Mouse (Mus musculus): ENCODE measurements around the gene Lman2. TPM values are rescaled to one million over a fixed set of nuclear protein-coding genes. Genes with fewer than 3 reads are reported as not detected.

The Lman2 gene
- polyA plus RNA-seq, 1 experiment from 2014 or later, result 56.6 TPM

GRCm38 (mm10) chr13:55314891-55315412 is 47.6 kb downstream of the Lman2 start:
- H3K4me1 ChIP-seq (replicated peaks), result peaks cover 3% of the 10 kb centered on the region; the same call in 1 of the 2 replicates
- H3K27ac ChIP-seq (replicated peaks), result no peak overlapping the region
- H3K9ac ChIP-seq, result no peak overlapping the region; the same call in 1 of the 2 replicates
- ATAC-seq (ENCODE audit: low read depth), result no peak
- no peak overlapping the region for H3K4me2 ChIP-seq
- 79% methylated on average over 2 of the region's 2 CpGs for WGBS
- H3K36me3 ChIP-seq, result peaks cover 97% of the 10 kb centered on the region
- no peaks in the 10 kb centered on the region for H3K9me3 ChIP-seq
- no peak overlapping the region for H3K4me3 ChIP-seq
- H3K27me3 ChIP-seq, result no peaks in the 10 kb centered on the region

- H3K9me3 ChIP-seq, result no peaks in the 10 kb centered on the region
- no peak overlapping the region for H3K4me2 ChIP-seq
- H3K27ac ChIP-seq (replicated peaks), result no peak overlapping the region
- H3K4me1 ChIP-seq (replicated peaks), result no peaks in the 10 kb centered on the region
- H3K27me3 ChIP-seq, result no peaks in the 10 kb centered on the region
- no peak for ATAC-seq (ENCODE audit: low read depth)
- 86% methylated on average over 9 of the region's 9 CpGs for WGBS
- no peak overlapping the region for H3K4me3 ChIP-seq
- no peak overlapping the region for H3K9ac ChIP-seq
- peaks cover 87% of the 10 kb centered on the region for H3K36me3 ChIP-seq
Measured at GRCm38 (mm10) chr13:55313051-55313450, 49.5 kb downstream of the Lman2 start.

GRCm38 (mm10) chr13:55312028-55312630 is 50.5 kb downstream of the Lman2 start:
- Histone ChIP-seq H3K9ac (no peak overlapping the region), H3K4me3 (no peak overlapping the region), H3K4me2 (no peak overlapping the region), H3K36me3 (peaks cover 87% of the 10 kb centered on the region), H3K4me1 (replicated peaks) (no peaks in the 10 kb centered on the region), H3K27me3 (no peaks in the 10 kb centered on the region), H3K27ac (replicated peaks) (no peak overlapping the region), H3K9me3 (no peaks in the 10 kb centered on the region)
- no peak for ATAC-seq (ENCODE audit: low read depth)
- WGBS, result 93% methylated on average over 8 of the region's 8 CpGs

GRCm38 (mm10) chr13:55300913-55301312 is 61.7 kb downstream of the Lman2 start:
- no peaks in the 10 kb centered on the region for H3K27me3 ChIP-seq
- no peak for ATAC-seq (ENCODE audit: low read depth)
- H3K4me2 ChIP-seq, result no peak overlapping the region
- 92% methylated on average over 5 of the region's 5 CpGs for WGBS
- H3K36me3 ChIP-seq, result peaks cover 92% of the 10 kb centered on the region
- H3K27ac ChIP-seq (replicated peaks), result no peak overlapping the region
- no peak overlapping the region for H3K9ac ChIP-seq
- H3K4me3 ChIP-seq, result no peak overlapping the region
- no peaks in the 10 kb centered on the region for H3K4me1 ChIP-seq (replicated peaks)
- H3K9me3 ChIP-seq, result no peaks in the 10 kb centered on the region

- Histone ChIP-seq H3K4me2 (no peak overlapping the region), H3K9ac (no peak overlapping the region), H3K27ac (replicated peaks) (no peak overlapping the region), H3K27me3 (no peaks in the 10 kb centered on the region), H3K9me3 (no peaks in the 10 kb centered on the region), H3K4me3 (no peak overlapping the region), H3K36me3 (peaks cover 92% of the 10 kb centered on the region), H3K4me1 (replicated peaks) (no peaks in the 10 kb centered on the region)
- ATAC-seq (ENCODE audit: low read depth), result no peak
- WGBS, result 89% methylated on average over 1 of the region's 1 CpGs
Measured at GRCm38 (mm10) chr13:55296760-55297159, 65.8 kb downstream of the Lman2 start.

Other genes with a start within 250 kb of the Lman2 start
- not detected in 2 replicates for gene Gm17617, start 229.2 kb downstream of the Lman2 start, polyA plus RNA-seq (2015; fragmentation: Nextera tagmentation; extraction: Ambion mirVana)
- 1.1 and 1.9 TPM in 2 replicates for gene Fgfr4, start 210.1 kb downstream of the Lman2 start, polyA plus RNA-seq (2015; fragmentation: Nextera tagmentation; extraction: Ambion mirVana)
- gene Nsd1, start 153.0 kb downstream of the Lman2 start, polyA plus RNA-seq (2015; fragmentation: Nextera tagmentation; extraction: Ambion mirVana), result 58.1 and 62.2 TPM in 2 replicates
- gene Prelid1, start 42.3 kb downstream of the Lman2 start, polyA plus RNA-seq (2015; fragmentation: Nextera tagmentation; extraction: Ambion mirVana), result 288 and 299 TPM in 2 replicates
- 89.1 and 97.9 TPM in 2 replicates for gene Rab24, start 40.8 kb downstream of the Lman2 start, polyA plus RNA-seq (2015; fragmentation: Nextera tagmentation; extraction: Ambion mirVana)
- gene Mxd3, start 33.0 kb downstream of the Lman2 start, polyA plus RNA-seq (2015; fragmentation: Nextera tagmentation; extraction: Ambion mirVana), result 9.7 and 11.2 TPM in 2 replicates
- gene Rgs14, start 6.9 kb upstream of the Lman2 start, polyA plus RNA-seq (2015; fragmentation: Nextera tagmentation; extraction: Ambion mirVana), result 0.13 and 0.87 TPM in 2 replicates
- gene Slc34a1, start 35.4 kb upstream of the Lman2 start, polyA plus RNA-seq (2015; fragmentation: Nextera tagmentation; extraction: Ambion mirVana), result not detected in 2 replicates
- gene Pfn3, start 52.4 kb upstream of the Lman2 start, polyA plus RNA-seq (2015; fragmentation: Nextera tagmentation; extraction: Ambion mirVana), result 0.83 TPM in 1 of 2 replicates, not detected in the other
- 0.25 TPM in 1 of 2 replicates, not detected in the other for gene F12, start 64.0 kb upstream of the Lman2 start, polyA plus RNA-seq (2015; fragmentation: Nextera tagmentation; extraction: Ambion mirVana)
- gene Grk6, start 82.3 kb upstream of the Lman2 start, polyA plus RNA-seq (2015; fragmentation: Nextera tagmentation; extraction: Ambion mirVana), result 35.7 and 38.5 TPM in 2 replicates
- 2.5 and 3.1 TPM in 2 replicates for gene Prr7, start 101.5 kb upstream of the Lman2 start, polyA plus RNA-seq (2015; fragmentation: Nextera tagmentation; extraction: Ambion mirVana)
- 574 and 615 TPM in 2 replicates for gene Dbn1, start 125.3 kb upstream of the Lman2 start, polyA plus RNA-seq (2015; fragmentation: Nextera tagmentation; extraction: Ambion mirVana)
- gene Pdlim7, start 150.9 kb upstream of the Lman2 start, polyA plus RNA-seq (2015; fragmentation: Nextera tagmentation; extraction: Ambion mirVana), result 155 and 167 TPM in 2 replicates
- gene Dok3, start 166.5 kb upstream of the Lman2 start, polyA plus RNA-seq (2015; fragmentation: Nextera tagmentation; extraction: Ambion mirVana), result 4.2 and 4.6 TPM in 2 replicates
- gene Ddx41, start 173.9 kb upstream of the Lman2 start, polyA plus RNA-seq (2015; fragmentation: Nextera tagmentation; extraction: Ambion mirVana), result 51.6 and 54.4 TPM in 2 replicates
- 49.9 and 55.4 TPM in 2 replicates for gene Fam193b, start 208.3 kb upstream of the Lman2 start, polyA plus RNA-seq (2015; fragmentation: Nextera tagmentation; extraction: Ambion mirVana)
- gene Tmed9, start 210.9 kb upstream of the Lman2 start, polyA plus RNA-seq (2015; fragmentation: Nextera tagmentation; extraction: Ambion mirVana), result 99.2 and 106 TPM in 2 replicates
- 44.3 and 48.1 TPM in 2 replicates for gene B4galt7, start 237.1 kb upstream of the Lman2 start, polyA plus RNA-seq (2015; fragmentation: Nextera tagmentation; extraction: Ambion mirVana)